Mouse (Mus musculus) MEL (cell line): ENCODE data around the gene Cep41.

ENCODE experiments used
- BHLHE40 ChIP-seq: IDR thresholded peaks from 2 replicates; pipeline ENCODE4 v1.6.1; 2012; ENCODE audit warnings: low read depth, mild to moderate bottlenecking, inconsistent platforms, low read length, improper control_type of control experiment, borderline replicate concordance
- CHD1 ChIP-seq: IDR thresholded peaks from 2 replicates; pipeline ENCODE4 v1.6.1; 2012; ENCODE audit warnings: low read depth, mild to moderate bottlenecking, inconsistent platforms, low read length, improper control_type of control experiment
- CHD2 ChIP-seq: IDR thresholded peaks from 2 replicates; pipeline ENCODE4 v1.6.1; 2011; ENCODE audit warnings: low read length, improper control_type of control experiment
- CTCF ChIP-seq, 3 experiments: IDR thresholded peaks in 2 of 3; conservative IDR thresholded peaks in 1 of 3; 2 replicates each; pipeline ENCODE4 v1.5.1; 2011 to 2012; ENCODE audit warnings: low read length in 3 of 3, low read depth in 2 of 3, mild to moderate bottlenecking in 2 of 3, improper control_type of control experiment in 1 of 3, inconsistent platforms in 1 of 3, mixed read lengths in 1 of 3, moderate library complexity in 1 of 3; ENCODE audit not compliant: control insufficient read depth in 1 of 3, insufficient read depth in 1 of 3, poor library complexity in 1 of 3, severe bottlenecking in 1 of 3
- MYB ChIP-seq: IDR thresholded peaks from 2 replicates; pipeline ENCODE4 v1.6.1; 2011; ENCODE audit warnings: mild to moderate bottlenecking, low read depth, low read length, improper control_type of control experiment
- NELFE ChIP-seq: IDR thresholded peaks from 2 replicates; pipeline ENCODE4 v1.6.1; 2011; ENCODE audit warnings: low read depth, low read length, improper control_type of control experiment
- POLR2A ChIP-seq, 2 experiments: IDR thresholded peaks; 2 replicates each; pipeline ENCODE4 v1.6.1; 2011 to 2012; ENCODE audit warnings: low read length in 2 of 2, mild to moderate bottlenecking in 2 of 2, control low read depth in 1 of 2, improper control_type of control experiment in 1 of 2, low read depth in 1 of 2, moderate library complexity in 1 of 2; ENCODE audit not compliant: control insufficient read depth in 1 of 2, insufficient read depth in 1 of 2, poor library complexity in 1 of 2
- POLR2AphosphoS2 ChIP-seq: IDR thresholded peaks from 2 replicates; pipeline ENCODE4 v1.6.1; 2011; ENCODE audit warnings: low read length, improper control_type of control experiment
- ZKSCAN1 ChIP-seq: IDR thresholded peaks from 2 replicates; pipeline ENCODE4 v1.6.1; 2012; ENCODE audit warnings: low read depth, mild to moderate bottlenecking, inconsistent platforms, low read length, improper control_type of control experiment, moderate library complexity

GRCm38 (mm10) chr6:30702881-30703280, 9.3 kb upstream of the Cep41 start:
- no peak for TF ChIP-seq CHD1
- TF ChIP-seq MYB = no peak
- no peak for TF ChIP-seq NELFE
- TF ChIP-seq CTCF (IDR thresholded peaks at IDR 0.05 in 2 of 3, conservative IDR thresholded peaks at IDR 0.05 in 1 of 3; ENCODE audit: control insufficient read depth in 1 of 3, insufficient read depth in 1 of 3, low read depth in 2 of 3, low read length in 3 of 3, poor library complexity in 1 of 3, severe bottlenecking in 1 of 3) = no peak
- no peak for TF ChIP-seq POLR2AphosphoS2
- no peak for TF ChIP-seq CHD2
- no peak for TF ChIP-seq BHLHE40
- no peak for TF ChIP-seq ZKSCAN1
- no peak for TF ChIP-seq POLR2A (IDR thresholded peaks at IDR 0.05; ENCODE audit: control insufficient read depth in 1 of 2, insufficient read depth in 1 of 2, low read depth in 1 of 2, low read length in 2 of 2, poor library complexity in 1 of 2)
